ENCODE assay signal across 22 mouse cellular contexts in genomic region chr4:21810608-21811007, GRCm38 (mm10). TPM values are rescaled to one million over a fixed set of nuclear protein-coding genes. Genes with fewer than 3 reads are reported as not detected.
DNase-seq lines count a peak whose midpoint lies in the region; ATAC-seq and TF ChIP-seq lines count a peak whose summit lies in the region.
"Had no signal": no experiment of that assay in that cellular context is flagged by ENCODE, and none has a peak within 500 bp of the region (broad histone marks: within the 10 kb centered on the region; RNA-seq: fewer than 3 reads in every experiment).

No protein-coding gene starts in this region.

- no peak for TF ChIP-seq CTCF in liver, adult 2 months (IDR thresholded peaks at IDR 0.05; ENCODE audit: low read depth, low read length)
- no peak for TF ChIP-seq CTCF in intestine, postnatal 0 days (IDR thresholded peaks at IDR 0.05; ENCODE audit: low read depth)

- no peak overlapping the region for H3K4me2 ChIP-seq in intestine, embryonic 15.5 days (replicated peaks)
- no peak overlapping the region for H3K4me2 ChIP-seq in intestine, embryonic 16.5 days (ENCODE audit: low read depth, low read length)
- no peak overlapping the region for H3K4me2 ChIP-seq in intestine, postnatal 0 days (replicated peaks; ENCODE audit: low read depth)
- no peak overlapping the region for H3K4me2 ChIP-seq in forebrain, embryonic 11.5 days (ENCODE audit: low read depth, low read length, severe bottlenecking)

- peak; percentile 36; the same call in 1 of the 2 replicates for ATAC-seq in intestine, embryonic 15.5 days
- peak; percentile 60 for ATAC-seq in intestine, embryonic 16.5 days
- peak; percentile 65; the same call in 1 of the 2 replicates for ATAC-seq in intestine, postnatal 0 days
- no peak for ATAC-seq in forebrain, embryonic 11.5 days (replicated peaks; ENCODE audit: low FRiP score)
- ATAC-seq: activated CD4-positive, CD25-positive, alpha-beta regulatory T cell, adult 4 months; CD4-positive, CD25-positive, alpha-beta regulatory T cell, adult 4 months; Patski had no signal

- peaks cover 5% of the 10 kb centered on the region; the same call in 1 of the 2 replicates for H3K4me1 ChIP-seq in liver, adult 2 months (ENCODE audit: control insufficient read depth, insufficient read depth, low read length)
- no peaks in the 10 kb centered on the region for H3K4me1 ChIP-seq in intestine, embryonic 15.5 days (replicated peaks)
- no peaks in the 10 kb centered on the region for H3K4me1 ChIP-seq in intestine, embryonic 16.5 days (ENCODE audit: control insufficient read depth, insufficient read depth, low read length)
- no peaks in the 10 kb centered on the region for H3K4me1 ChIP-seq in intestine, postnatal 0 days (replicated peaks; ENCODE audit: control insufficient read depth, insufficient read depth, low read length)
- H3K4me1 ChIP-seq in forebrain, embryonic 11.5 days (replicated peaks; ENCODE audit: control insufficient read depth, insufficient read depth, low read length): no peaks in the 10 kb centered on the region

- WGBS in liver, adult 2 months: 44% methylated on average over 3 of the region's 3 CpGs
- WGBS in intestine, embryonic 15.5 days: 75% methylated on average over 3 of the region's 3 CpGs
- 69% methylated on average over 3 of the region's 3 CpGs for whole genome bisulfite sequencing in intestine, embryonic 16.5 days
- 60% methylated on average over 3 of the region's 3 CpGs for WGBS in intestine, postnatal 0 days
- WGBS in forebrain, embryonic 11.5 days: 91% methylated on average over 3 of the region's 3 CpGs

- DNase-seq in liver, adult 2 months (ENCODE audit: extremely low read depth, low read depth, low spot score): peak; percentile 60
- no peak for DNase-seq in liver
- DNase-seq in right cerebral cortex, postnatal 14 days: no peak
- DNase-seq in forebrain, embryonic 11.5 days (ENCODE audit: low spot score): no peak
- no peak for DNase-seq in frontal cortex, postnatal 14 days (ENCODE audit: low spot score in 2 of 2)
- DNase-seq: adrenal gland, adult 2 months; adrenal gland, adult 8-10 months; adrenal gland, postnatal 10 days; adrenal gland, postnatal 14 days; adrenal gland, postnatal 25 days; adrenal gland, postnatal 36 days; B cell, adult 2 months; cerebellum, adult 11 months; cerebellum, adult 11-12 months had no signal

- no peak for TF ChIP-seq POLR2A in liver, adult 2 months (IDR thresholded peaks at IDR 0.05; ENCODE audit: extremely low read depth, insufficient read depth, low read length)

- no peak overlapping the region for H3K4me3 ChIP-seq in liver, adult 2 months (ENCODE audit: insufficient read depth, low read depth, low read length)
- no peak overlapping the region for H3K4me3 ChIP-seq in intestine, embryonic 15.5 days (replicated peaks)
- no peak overlapping the region for H3K4me3 ChIP-seq in intestine, embryonic 16.5 days (ENCODE audit: low read length)
- H3K4me3 ChIP-seq in intestine, postnatal 0 days (ENCODE audit: low read depth, low read length): no peak overlapping the region
- no peak overlapping the region for H3K4me3 ChIP-seq in forebrain, embryonic 11.5 days (ENCODE audit: low read depth, low read length)

- no peaks in the 10 kb centered on the region for H3K9me3 ChIP-seq in intestine, embryonic 15.5 days
- H3K9me3 ChIP-seq in intestine, embryonic 16.5 days (ENCODE audit: control insufficient read depth, low read length): no peaks in the 10 kb centered on the region
- no peaks in the 10 kb centered on the region for H3K9me3 ChIP-seq in intestine, postnatal 0 days (ENCODE audit: control insufficient read depth)
- no peaks in the 10 kb centered on the region for H3K9me3 ChIP-seq in forebrain, embryonic 11.5 days (ENCODE audit: control insufficient read depth, low read length)
- H3K9me3 ChIP-seq: G1E had no signal

- H3K9ac ChIP-seq in liver, adult 2 months (ENCODE audit: low read depth, low read length): no peak overlapping the region
- H3K9ac ChIP-seq in intestine, embryonic 15.5 days: no peak overlapping the region
- H3K9ac ChIP-seq in intestine, embryonic 16.5 days (ENCODE audit: low read depth, low read length): no peak overlapping the region
- no peak overlapping the region for H3K9ac ChIP-seq in intestine, postnatal 0 days (ENCODE audit: low read depth, low read length)
- H3K9ac ChIP-seq in forebrain, embryonic 11.5 days (ENCODE audit: low read length): no peak overlapping the region

- H3K36me3 ChIP-seq in liver, adult 2 months (ENCODE audit: control insufficient read depth, insufficient read depth, low read length): peaks cover 12% of the 10 kb centered on the region
- no peaks in the 10 kb centered on the region for H3K36me3 ChIP-seq in intestine, embryonic 15.5 days
- peaks cover 2% of the 10 kb centered on the region; the same call in 1 of the 2 replicates for H3K36me3 ChIP-seq in intestine, embryonic 16.5 days (ENCODE audit: control insufficient read depth, insufficient read depth, low read length)
- peaks cover 15% of the 10 kb centered on the region; the same call in 1 of the 2 replicates for H3K36me3 ChIP-seq in intestine, postnatal 0 days (ENCODE audit: control insufficient read depth, insufficient read depth)
- H3K36me3 ChIP-seq in forebrain, embryonic 11.5 days (ENCODE audit: control insufficient read depth, insufficient read depth, low read length): no peaks in the 10 kb centered on the region

- H3K27me3 ChIP-seq in liver, adult 2 months (ENCODE audit: control insufficient read depth, insufficient read depth, low read length): no peaks in the 10 kb centered on the region
- H3K27me3 ChIP-seq in intestine, embryonic 15.5 days (replicated peaks): no peaks in the 10 kb centered on the region
- no peaks in the 10 kb centered on the region for H3K27me3 ChIP-seq in intestine, embryonic 16.5 days (replicated peaks; ENCODE audit: control insufficient read depth, insufficient read depth, low read length)
- no peaks in the 10 kb centered on the region for H3K27me3 ChIP-seq in intestine, postnatal 0 days (replicated peaks; ENCODE audit: control insufficient read depth, insufficient read depth, low read length)
- no peaks in the 10 kb centered on the region for H3K27me3 ChIP-seq in forebrain, embryonic 11.5 days (ENCODE audit: control insufficient read depth, insufficient read depth, low read length)
- H3K27me3 ChIP-seq: CH12.LX, Patski had no signal

- no peaks in the 10 kb centered on the region for H3K79me2 ChIP-seq in liver, adult 2 months (ENCODE audit: control insufficient read depth, insufficient read depth, low read length)

- no peak overlapping the region for H3K27ac ChIP-seq in liver, adult 2 months (replicated peaks; ENCODE audit: insufficient read depth, low read depth, low read length)
- no peak overlapping the region for H3K27ac ChIP-seq in intestine, embryonic 15.5 days
- no peak overlapping the region for H3K27ac ChIP-seq in intestine, embryonic 16.5 days (ENCODE audit: low read length)
- H3K27ac ChIP-seq in intestine, postnatal 0 days (ENCODE audit: low read depth, low read length): no peak overlapping the region
- H3K27ac ChIP-seq in forebrain, embryonic 11.5 days (ENCODE audit: low read depth, low read length): no peak overlapping the region

RNA-seq across cellular contexts. Expression of gene Pnisr, which starts 36.8 kb away (rescaled TPM):
- 63.4 and 74.4 TPM in 2 replicates for total RNA-seq in liver, adult 2 months (2014; rRNA removed)
- 13.9 and 23.4 TPM in 2 replicates for polyA plus RNA-seq in liver, adult 2 months (2012; rRNA removed)
- polyA plus RNA-seq in intestine, embryonic 15.5 days (2015; fragmentation: Nextera tagmentation; extraction: Ambion mirVana): 101 and 102 TPM in 2 replicates
- polyA plus RNA-seq in intestine, embryonic 16.5 days (2015; fragmentation: Nextera tagmentation; extraction: Ambion mirVana): 74.4 and 79.3 TPM in 2 replicates
- polyA plus RNA-seq in intestine, postnatal 0 days (2015; fragmentation: Nextera tagmentation; extraction: Ambion mirVana): 36.3 and 41.6 TPM in 2 replicates
- polyA plus RNA-seq in forebrain, embryonic 11.5 days (2014; fragmentation: Nextera tagmentation; extraction: Ambion mirVana): 193 and 236 TPM in 2 replicates

RNA-seq across cellular contexts. Expression of gene Tstd3, which starts 43.6 kb away (rescaled TPM):
- 23.7 and 32.0 TPM in 2 replicates for total RNA-seq in liver, adult 2 months (2014; rRNA removed)
- polyA plus RNA-seq in liver, adult 2 months (2012; rRNA removed): 5.4 and 8.3 TPM in 2 replicates
- polyA plus RNA-seq in intestine, embryonic 15.5 days (2015; fragmentation: Nextera tagmentation; extraction: Ambion mirVana): 14.6 and 15.2 TPM in 2 replicates
- polyA plus RNA-seq in intestine, embryonic 16.5 days (2015; fragmentation: Nextera tagmentation; extraction: Ambion mirVana): 16.2 and 18.0 TPM in 2 replicates
- 21.1 and 21.3 TPM in 2 replicates for polyA plus RNA-seq in intestine, postnatal 0 days (2015; fragmentation: Nextera tagmentation; extraction: Ambion mirVana)
- polyA plus RNA-seq in forebrain, embryonic 11.5 days (2014; fragmentation: Nextera tagmentation; extraction: Ambion mirVana): 20.4 and 23.9 TPM in 2 replicates

RNA-seq across cellular contexts. Expression of gene Usp45, which starts 43.7 kb away (rescaled TPM):
- total RNA-seq in liver, adult 2 months (2014; rRNA removed): 10.2 and 11.8 TPM in 2 replicates
- 1.7 and 2.0 TPM in 2 replicates for polyA plus RNA-seq in liver, adult 2 months (2012; rRNA removed)
- 7.0 and 7.6 TPM in 2 replicates for polyA plus RNA-seq in intestine, embryonic 15.5 days (2015; fragmentation: Nextera tagmentation; extraction: Ambion mirVana)
- 5.3 and 6.0 TPM in 2 replicates for polyA plus RNA-seq in intestine, embryonic 16.5 days (2015; fragmentation: Nextera tagmentation; extraction: Ambion mirVana)
- 3.4 and 3.7 TPM in 2 replicates for polyA plus RNA-seq in intestine, postnatal 0 days (2015; fragmentation: Nextera tagmentation; extraction: Ambion mirVana)
- 11.9 and 14.5 TPM in 2 replicates for polyA plus RNA-seq in forebrain, embryonic 11.5 days (2014; fragmentation: Nextera tagmentation; extraction: Ambion mirVana)
